Mouse (Mus musculus) embryonic facial prominence, embryonic 13.5 days (tissue): ENCODE results near the gene 2410004P03Rik. TPM values are rescaled to one million over a fixed set of nuclear protein-coding genes. Genes with fewer than 3 reads are reported as not detected.
"Not testable (repeated sequence)": the region's sequence is repeated elsewhere in the genome, so short reads cannot be mapped to it uniquely, and the experiment has no call there.

Experiments
- ATAC-seq: fragments of 200-750 bp; cut with Nextera tagmentation; 2 replicates; pipeline ENCODE4 v1.8.0; 2017; ENCODE audit warnings: low read depth; ENCODE audit not compliant: insufficient number of reproducible peaks, insufficient read depth, low FRiP score, low TSS enrichment
- H3K27ac ChIP-seq: fragments of 300-500 bp; sonication (generic); 2 replicates; pipeline ENCODE4 v1.5.1; 2015; ENCODE audit warnings: moderate library complexity, mild to moderate bottlenecking, inconsistent platforms
- H3K27me3 ChIP-seq: fragments of 300-500 bp; sonication (generic); 2 replicates; pipeline ENCODE4 v1.6.1; 2015; ENCODE audit warnings: mild to moderate bottlenecking, inconsistent platforms
- H3K36me3 ChIP-seq: fragments of 300-500 bp; sonication (generic); 2 replicates; pipeline ENCODE4 v1.6.1; 2015; ENCODE audit warnings: mild to moderate bottlenecking, inconsistent platforms
- H3K4me1 ChIP-seq: fragments of 300-500 bp; sonication (generic); 2 replicates; pipeline ENCODE4 v1.6.1; 2015; ENCODE audit warnings: inconsistent platforms
- H3K4me2 ChIP-seq: fragments of 300-500 bp; sonication (generic); 2 replicates; pipeline ENCODE4 v1.6.1; 2015; ENCODE audit warnings: moderate library complexity, mild to moderate bottlenecking, inconsistent platforms
- H3K4me3 ChIP-seq: fragments of 300-500 bp; sonication (generic); 2 replicates; pipeline ENCODE4 v1.5.1; 2015; ENCODE audit warnings: mild to moderate bottlenecking, inconsistent platforms
- H3K9ac ChIP-seq: fragments of 300-500 bp; sonication (generic); 2 replicates; pipeline ENCODE4 v1.6.1; 2015; ENCODE audit warnings: mild to moderate bottlenecking, inconsistent platforms
- H3K9me3 ChIP-seq: fragments of 300-500 bp; sonication (generic); 2 replicates; pipeline ENCODE4 v1.6.1; 2016; ENCODE audit warnings: inconsistent platforms
- WGBS: fragments of 180-500 bp; shearing (Covaris S2); methylation state at CpG from one replicate; pipeline ENCODE4 v1.1.7; 2015; ENCODE audit warnings: mixed read lengths; 5-methylcytosine and 5-hydroxymethylcytosine counted together
- polyA plus RNA-seq: library from polyadenylated mRNA; unstranded; fragments of >200 nt; fragmentation: Nextera tagmentation; extraction: Ambion mirVana; gene quantifications from 2 replicates; pipeline ENCODE4 v1.2.1, GENCODE M21; 2015

2410004P03Rik gene
- polyA plus RNA-seq, 1 experiment from 2014 or later = 1.9 TPM

- Histone ChIP-seq H3K4me1 (no peaks in the 10 kb centered on the region), H3K4me2 (no peak overlapping the region), H3K27ac (no peak overlapping the region), H3K4me3 (no peak overlapping the region), H3K27me3 (no peaks in the 10 kb centered on the region), H3K36me3 (no peaks in the 10 kb centered on the region), H3K9ac (no peak overlapping the region), H3K9me3 (no peaks in the 10 kb centered on the region)
- no peak for ATAC-seq
- WGBS = 43% methylated on average over 1 of the region's 1 CpGs
Observed at GRCm38 (mm10) chr12:17040567-17040966, 29.0 kb upstream of the 2410004P03Rik start.

DNA sequence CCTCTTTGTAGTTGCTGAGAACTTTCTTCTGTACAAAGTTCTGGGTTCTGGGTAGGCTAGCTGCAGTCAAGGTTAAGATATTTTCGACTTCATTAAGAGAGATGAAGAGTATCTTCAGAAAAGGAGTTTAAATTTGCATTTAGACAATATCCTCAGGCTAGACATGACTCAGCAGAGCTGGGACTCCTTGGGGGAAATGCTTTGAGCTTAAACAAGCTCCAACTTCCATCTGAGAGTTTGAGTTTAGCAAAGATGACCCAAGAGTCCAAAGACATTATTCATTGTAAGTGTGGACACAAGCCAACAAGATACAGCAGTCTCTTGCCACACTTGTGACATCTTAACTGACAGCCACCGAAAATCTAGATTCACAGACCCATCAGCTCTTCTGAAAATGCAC is 27.9 kb upstream of the 2410004P03Rik start:
- no peaks in the 10 kb centered on the region for H3K27me3 ChIP-seq
- no peak for ATAC-seq
- no peaks in the 10 kb centered on the region for H3K9me3 ChIP-seq
- no peaks in the 10 kb centered on the region for H3K36me3 ChIP-seq
- H3K27ac ChIP-seq = no peak overlapping the region
- H3K4me3 ChIP-seq = no peak overlapping the region
- WGBS = 70% methylated on average over 2 of the region's 2 CpGs
- no peak overlapping the region for H3K4me2 ChIP-seq
- no peaks in the 10 kb centered on the region for H3K4me1 ChIP-seq
- no peak overlapping the region for H3K9ac ChIP-seq

GRCm38 (mm10) chr12:17038246-17038645 is 26.7 kb upstream of the 2410004P03Rik start:
- H3K36me3 ChIP-seq = no peaks in the 10 kb centered on the region
- WGBS = 75% methylated on average over 6 of the region's 6 CpGs
- no peak for ATAC-seq

GRCm38 (mm10) chr12:17037053-17037610 is 25.6 kb upstream of the 2410004P03Rik start:
- WGBS = 56% methylated on average over 14 of the region's 14 CpGs
- 0 out of 2 replicates have a peak, but pooled peaks cover 7% of the 10 kb centered on the region for H3K4me1 ChIP-seq
- no peaks in the 10 kb centered on the region for H3K9me3 ChIP-seq
- no peaks in the 10 kb centered on the region for H3K27me3 ChIP-seq
- no peak overlapping the region for H3K27ac ChIP-seq
- H3K4me3 ChIP-seq = no peak overlapping the region
- no peak for ATAC-seq
- no peak overlapping the region for H3K4me2 ChIP-seq
- H3K9ac ChIP-seq = no peak overlapping the region
- no peaks in the 10 kb centered on the region for H3K36me3 ChIP-seq

More at GRCm38 (mm10) chr12:17038246-17038645, 26.7 kb upstream of the 2410004P03Rik start:
- H3K27ac ChIP-seq = no peak overlapping the region
- no peak overlapping the region for H3K4me3 ChIP-seq
- no peak overlapping the region for H3K4me2 ChIP-seq
- H3K9me3 ChIP-seq = no peaks in the 10 kb centered on the region
- H3K9ac ChIP-seq = no peak overlapping the region
- 0 out of 2 replicates have a peak, but pooled peaks cover 7% of the 10 kb centered on the region for H3K4me1 ChIP-seq
- no peaks in the 10 kb centered on the region for H3K27me3 ChIP-seq

- H3K27me3 ChIP-seq = no peaks in the 10 kb centered on the region
- no peak overlapping the region for H3K27ac ChIP-seq
- H3K36me3 ChIP-seq = no peaks in the 10 kb centered on the region
- H3K9me3 ChIP-seq = no peaks in the 10 kb centered on the region
- H3K4me3 ChIP-seq = no peak overlapping the region
- no peak overlapping the region for H3K4me2 ChIP-seq
- ATAC-seq = no peak
- 0 out of 2 replicates have a peak, but pooled peaks cover 7% of the 10 kb centered on the region for H3K4me1 ChIP-seq
- no peak overlapping the region for H3K9ac ChIP-seq
- WGBS = 64% methylated on average over 9 of the region's 9 CpGs
Observed at GRCm38 (mm10) chr12:17036532-17036931, 25.0 kb upstream of the 2410004P03Rik start.

DNA sequence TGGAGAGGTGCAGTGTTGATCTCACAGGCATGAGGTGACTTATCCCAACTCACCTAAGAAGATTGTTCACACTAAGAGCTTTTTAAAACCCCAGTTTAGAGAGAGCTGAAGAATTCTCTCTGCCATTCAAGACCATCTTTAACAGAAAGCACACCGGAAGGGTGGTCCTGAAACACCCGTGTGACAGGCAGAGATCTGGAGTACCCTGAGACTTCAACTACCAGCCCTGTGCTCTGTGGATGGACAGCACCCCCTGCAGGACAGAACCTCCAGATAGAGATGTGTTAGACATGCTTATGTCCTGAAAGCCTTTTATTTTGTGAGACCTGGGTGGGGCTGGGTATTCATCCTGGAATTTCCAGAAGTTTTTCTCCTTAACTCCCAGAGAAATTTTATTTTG is 23.6 kb upstream of the 2410004P03Rik start:
- H3K27me3 ChIP-seq = peaks cover 3% of the 10 kb centered on the region; the same call in 1 of the 2 replicates
- WGBS = 59% methylated on average over 2 of the region's 2 CpGs
- H3K9me3 ChIP-seq = no peaks in the 10 kb centered on the region
- no peak overlapping the region for H3K4me2 ChIP-seq
- H3K4me3 ChIP-seq = no peak overlapping the region
- 0 out of 2 replicates have a peak, but pooled peaks cover 7% of the 10 kb centered on the region for H3K4me1 ChIP-seq
- no peak overlapping the region for H3K9ac ChIP-seq
- ATAC-seq = no peak
- no peak overlapping the region for H3K27ac ChIP-seq
- H3K36me3 ChIP-seq = no peaks in the 10 kb centered on the region

DNA sequence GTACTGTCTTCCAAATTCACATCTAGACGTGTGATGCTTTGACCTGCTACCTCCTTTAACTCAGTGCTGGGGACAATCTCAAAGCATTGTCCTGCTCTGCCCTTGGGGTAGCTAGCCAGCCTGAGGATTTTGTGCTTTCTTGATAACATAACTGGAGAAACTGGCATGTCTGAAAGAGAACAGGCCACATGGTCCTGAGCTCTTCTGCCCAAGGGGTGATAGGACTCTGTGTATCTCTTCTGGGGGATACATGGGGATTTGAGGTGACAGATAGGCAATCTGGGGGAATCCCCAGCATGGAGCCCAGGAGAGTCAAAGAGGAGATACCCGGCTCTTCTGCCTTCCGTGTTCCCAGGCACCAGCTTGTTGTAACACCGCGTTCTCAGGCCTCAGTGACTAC is 23.1 kb upstream of the 2410004P03Rik start:
- no peak overlapping the region for H3K4me2 ChIP-seq
- no peak for ATAC-seq
- WGBS = 83% methylated on average over 5 of the region's 5 CpGs
- no peaks in the 10 kb centered on the region for H3K36me3 ChIP-seq
- H3K4me3 ChIP-seq = no peak overlapping the region
- no peak overlapping the region for H3K27ac ChIP-seq
- H3K9ac ChIP-seq = no peak overlapping the region
- H3K27me3 ChIP-seq = peaks cover 3% of the 10 kb centered on the region; the same call in 1 of the 2 replicates
- 0 out of 2 replicates have a peak, but pooled peaks cover 7% of the 10 kb centered on the region for H3K4me1 ChIP-seq
- H3K9me3 ChIP-seq = no peaks in the 10 kb centered on the region

DNA sequence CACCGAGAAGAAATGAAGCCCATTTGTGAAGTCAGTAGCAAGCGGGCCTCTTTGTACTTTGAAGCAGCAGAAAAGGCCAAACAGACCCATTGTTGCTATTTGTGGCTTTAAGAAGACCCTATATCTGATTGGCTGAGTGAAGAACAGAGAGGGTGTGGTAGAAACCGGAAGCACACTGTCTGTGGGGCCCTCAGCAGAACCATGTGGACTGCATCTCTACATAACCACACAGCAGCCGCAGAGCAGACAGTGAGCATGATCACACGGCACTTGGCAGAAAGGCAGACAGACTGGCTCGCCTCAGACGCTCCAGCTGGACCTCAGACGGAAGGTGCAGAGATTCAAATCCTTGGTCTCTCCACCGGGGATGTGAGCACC is 21.9 kb upstream of the 2410004P03Rik start:
- 61% methylated on average over 9 of the region's 9 CpGs for WGBS
- Histone ChIP-seq H3K4me2 (no peak overlapping the region), H3K9me3 (no peaks in the 10 kb centered on the region), H3K9ac (no peak overlapping the region), H3K4me3 (no peak overlapping the region), H3K27ac (no peak overlapping the region), H3K4me1 (0 out of 2 replicates have a peak, but pooled peaks cover 7% of the 10 kb centered on the region), H3K27me3 (peaks cover 3% of the 10 kb centered on the region; the same call in 1 of the 2 replicates), H3K36me3 (no peaks in the 10 kb centered on the region)
- 0 out of 2 replicates have a peak, but pooled peaks have one; percentile 13 for ATAC-seq

DNA sequence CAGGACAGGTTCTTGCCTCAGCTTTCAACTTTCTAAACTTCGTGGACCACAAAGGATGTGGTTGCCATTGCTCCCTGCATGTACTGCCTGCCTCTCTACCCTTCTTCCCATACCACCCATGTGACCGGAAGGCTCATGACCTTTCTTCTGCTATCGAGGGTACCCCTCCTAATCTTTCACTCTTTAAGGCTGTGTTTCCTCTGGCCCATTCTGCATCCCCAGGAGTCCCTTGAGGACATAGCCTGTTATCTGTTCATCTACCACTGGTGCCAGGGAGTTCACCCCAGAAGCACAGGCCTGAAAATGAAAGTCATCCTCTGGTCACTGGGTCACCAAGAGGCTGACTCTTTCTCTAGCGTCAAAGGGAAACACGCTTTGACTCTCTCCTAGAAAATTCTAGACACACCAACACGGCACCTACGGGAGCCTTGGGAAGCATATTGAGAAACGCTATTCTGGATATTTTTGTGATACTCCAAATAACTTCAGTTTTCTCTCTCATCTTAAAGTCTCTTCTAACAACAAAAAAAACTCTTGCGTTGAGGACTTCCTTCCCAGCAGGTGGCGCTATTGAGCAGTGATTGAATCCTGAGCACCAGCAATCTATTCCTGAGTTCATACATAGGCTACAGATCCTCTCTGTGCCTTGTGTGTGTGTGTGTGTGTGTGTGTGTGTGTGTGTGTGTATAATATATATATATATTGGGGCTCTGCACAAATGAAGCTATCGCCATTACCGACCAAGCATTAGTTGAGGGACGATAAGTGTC is 21.4 kb upstream of the 2410004P03Rik start:
- H3K4me3 ChIP-seq = no peak overlapping the region
- H3K4me2 ChIP-seq = no peak overlapping the region
- no peak overlapping the region for H3K27ac ChIP-seq
- 38% methylated on average over 13 of the region's 13 CpGs for WGBS
- H3K27me3 ChIP-seq = peaks cover 3% of the 10 kb centered on the region; the same call in 1 of the 2 replicates
- H3K9ac ChIP-seq = no peak overlapping the region
- no peak for ATAC-seq
- no peaks in the 10 kb centered on the region for H3K9me3 ChIP-seq
- H3K36me3 ChIP-seq = no peaks in the 10 kb centered on the region
- H3K4me1 ChIP-seq = 0 out of 2 replicates have a peak, but pooled peaks cover 7% of the 10 kb centered on the region

- Histone ChIP-seq H3K27me3 (no peaks in the 10 kb centered on the region), H3K9me3 (no peaks in the 10 kb centered on the region), H3K9ac (no peak overlapping the region), H3K36me3 (no peaks in the 10 kb centered on the region), H3K4me2 (no peak overlapping the region), H3K27ac (no peak overlapping the region), H3K4me1 (no peaks in the 10 kb centered on the region), H3K4me3 (no peak overlapping the region)
- WGBS = 92% methylated on average over 6 of the region's 6 CpGs
- no peak for ATAC-seq
Observed at GRCm38 (mm10) chr12:17024554-17025110, 13.1 kb upstream of the 2410004P03Rik start.

DNA sequence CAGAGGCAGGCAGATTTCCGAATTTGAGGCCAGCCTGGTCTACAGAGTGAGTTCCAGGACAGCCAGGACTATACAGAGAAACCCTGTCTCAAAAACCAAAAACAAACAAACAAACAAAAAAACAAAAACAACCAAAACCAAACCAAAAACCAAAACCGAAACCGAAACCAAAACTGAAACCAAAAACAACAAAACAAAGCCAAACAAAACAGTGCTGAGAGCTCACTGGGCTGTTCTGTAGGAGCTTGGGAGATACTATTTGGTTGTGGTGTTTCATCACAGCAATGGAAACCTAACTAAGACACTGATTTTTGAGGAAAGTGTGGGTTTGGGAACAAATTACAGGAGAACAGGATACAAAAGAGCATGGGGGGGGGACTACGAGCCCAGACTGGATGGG is 10.6 kb upstream of the 2410004P03Rik start:
- Histone ChIP-seq H3K9ac (no peak overlapping the region), H3K27ac (no peak overlapping the region), H3K4me1 (no peaks in the 10 kb centered on the region), H3K4me2 (no peak overlapping the region), H3K27me3 (no peaks in the 10 kb centered on the region), H3K4me3 (no peak overlapping the region), H3K36me3 (no peaks in the 10 kb centered on the region), H3K9me3 (no peaks in the 10 kb centered on the region)
- WGBS = 80% methylated on average over 4 of the region's 4 CpGs
- no peak for ATAC-seq

DNA sequence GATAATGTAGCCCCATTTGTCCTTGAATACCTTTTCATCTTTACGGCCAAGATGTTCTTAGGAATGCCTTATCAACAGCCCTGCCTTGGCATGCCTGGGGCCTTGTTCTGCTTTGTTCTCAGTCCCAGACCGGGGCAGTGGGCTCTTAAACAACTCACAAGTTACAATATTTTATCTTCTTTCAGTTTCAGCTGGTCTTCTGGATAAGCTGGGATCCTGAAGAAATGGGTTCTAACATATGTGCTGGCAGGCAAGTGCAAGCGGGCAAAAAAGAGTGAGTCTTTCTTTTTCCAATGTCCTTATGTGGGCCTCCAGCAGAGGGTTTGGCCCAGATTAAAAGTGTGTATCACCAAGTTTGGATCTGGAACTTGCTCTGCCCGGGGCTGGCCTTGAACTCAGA is 9.6 kb upstream of the 2410004P03Rik start:
- not testable (repeated sequence) for H3K27ac ChIP-seq, H3K27me3 ChIP-seq, H3K4me2 ChIP-seq, H3K36me3 ChIP-seq, ATAC-seq, H3K9me3 ChIP-seq, H3K4me3 ChIP-seq, H3K9ac ChIP-seq, H3K4me1 ChIP-seq
- WGBS = 89% methylated on average over 4 of the region's 4 CpGs
